Mouse (Mus musculus) intestine, postnatal 0 days (tissue): ENCODE results near the gene Sp110. TPM values are rescaled to one million over a fixed set of nuclear protein-coding genes. Genes with fewer than 3 reads are reported as not detected.
"Not testable (repeated sequence)": the region's sequence is repeated elsewhere in the genome, so short reads cannot be mapped to it uniquely, and the experiment has no call there.

Source experiments
- ATAC-seq: fragments of 200-750 bp; cut with Nextera tagmentation; 2 replicates; pipeline ENCODE4 v1.8.0; 2017; ENCODE audit warnings: mild to moderate bottlenecking, moderate TSS enrichment, moderate library complexity
- H3K27ac ChIP-seq: fragments of 300-500 bp; sonication (generic); 2 replicates; pipeline ENCODE4 v1.5.1; 2014; ENCODE audit warnings: mild to moderate bottlenecking, low read depth, low read length, moderate library complexity
- H3K27me3 ChIP-seq: fragments of 300-500 bp; sonication (generic); replicated peaks from 2 replicates; pipeline ENCODE4 v1.6.1; 2014; ENCODE audit warnings: low read length, mixed read lengths; ENCODE audit not compliant: control insufficient read depth, insufficient read depth
- H3K36me3 ChIP-seq: fragments of 300-500 bp; sonication (generic); 2 replicates; pipeline ENCODE4 v1.6.1; 2014; ENCODE audit warnings: mild to moderate bottlenecking, moderate library complexity; ENCODE audit not compliant: control insufficient read depth, insufficient read depth
- H3K4me1 ChIP-seq: fragments of 300-500 bp; sonication (generic); replicated peaks from 2 replicates; pipeline ENCODE4 v1.6.1; 2014; ENCODE audit warnings: antibody characterized with exemption, low read length, mixed read lengths; ENCODE audit not compliant: control insufficient read depth, insufficient read depth
- H3K4me2 ChIP-seq: fragments of 300-500 bp; sonication (generic); replicated peaks from 2 replicates; pipeline ENCODE4 v1.6.1; 2014; ENCODE audit warnings: low read depth, mild to moderate bottlenecking, moderate library complexity
- H3K4me3 ChIP-seq: fragments of 300-500 bp; sonication (generic); 2 replicates; pipeline ENCODE4 v1.5.1; 2014; ENCODE audit warnings: low read depth, low read length
- H3K9ac ChIP-seq: fragments of 300-500 bp; sonication (generic); 2 replicates; pipeline ENCODE4 v1.6.1; 2014; ENCODE audit warnings: mild to moderate bottlenecking, low read depth, low read length
- H3K9me3 ChIP-seq: fragments of 300-500 bp; sonication (generic); 2 replicates; pipeline ENCODE4 v1.6.1; 2016; ENCODE audit warnings: mixed run types; ENCODE audit not compliant: control insufficient read depth
- WGBS: fragments of 180-500 bp; shearing (Covaris S2); extraction: QIAGEN DNeasy Blood & Tissue Kit; methylation state at CpG from one replicate; pipeline ENCODE4 v1.1.7; 2014; 5-methylcytosine and 5-hydroxymethylcytosine counted together
- polyA plus RNA-seq: library from polyadenylated mRNA; unstranded; fragments of >200 nt; fragmentation: Nextera tagmentation; extraction: Ambion mirVana; gene quantifications from 2 replicates; pipeline ENCODE4 v1.2.1, GENCODE M21; 2015

Sp110 gene
- polyA plus RNA-seq, 1 experiment from 2014 or later = 0.91 TPM

GRCm38 (mm10) chr1:85578372-85579010, 20.1 kb downstream of the Sp110 start:
- not testable (repeated sequence) for ATAC-seq

DNA sequence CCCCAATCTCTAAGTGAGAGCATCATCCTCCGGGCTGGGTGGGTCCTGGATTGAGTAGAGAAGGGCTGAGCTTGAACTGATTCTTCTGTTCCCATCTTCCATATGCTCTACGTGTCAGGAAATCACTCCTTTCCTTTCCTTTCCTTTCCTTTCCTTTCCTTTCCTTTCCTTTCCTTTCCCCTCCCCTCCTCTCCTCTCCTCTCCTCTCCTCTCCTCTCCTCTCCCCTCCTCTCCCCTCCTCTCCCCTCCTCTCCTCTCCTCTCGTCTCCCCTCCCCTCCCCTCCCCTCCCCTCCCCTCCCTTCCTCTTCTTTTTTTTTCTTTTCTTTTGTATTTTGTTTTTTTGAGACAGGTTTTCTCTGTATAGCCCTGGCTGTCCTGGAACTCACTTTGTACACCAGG, 23.2 kb downstream of the Sp110 start, which contains the start of gene G530012D18Rik:
Gene G530012D18Rik (plus strand): TSS at position 301 of the 400 bp plus-strand sequence.
- not testable (repeated sequence) for H3K9me3 ChIP-seq, H3K9ac ChIP-seq, H3K4me1 ChIP-seq, ATAC-seq, H3K27me3 ChIP-seq, H3K36me3 ChIP-seq, H3K4me2 ChIP-seq, H3K4me3 ChIP-seq, H3K27ac ChIP-seq
- 62% methylated on average over 2 of the region's 3 CpGs for WGBS

More at GRCm38 (mm10) chr1:85578372-85579010, 20.1 kb downstream of the Sp110 start:
- H3K9ac ChIP-seq, H3K4me1 ChIP-seq, H3K9me3 ChIP-seq, H3K27ac ChIP-seq, H3K4me2 ChIP-seq, H3K27me3 ChIP-seq, H3K36me3 ChIP-seq, H3K4me3 ChIP-seq: not testable (repeated sequence)
- 52% methylated on average over 2 of the region's 3 CpGs for WGBS

- H3K27me3 ChIP-seq, H3K4me3 ChIP-seq, H3K4me1 ChIP-seq, H3K4me2 ChIP-seq, H3K9ac ChIP-seq, H3K9me3 ChIP-seq, H3K27ac ChIP-seq, ATAC-seq, H3K36me3 ChIP-seq: not testable (repeated sequence)
- WGBS = 72% methylated on average over 4 of the region's 4 CpGs
Observed at GRCm38 (mm10) chr1:85573554-85573953, 25.1 kb downstream of the Sp110 start.

DNA sequence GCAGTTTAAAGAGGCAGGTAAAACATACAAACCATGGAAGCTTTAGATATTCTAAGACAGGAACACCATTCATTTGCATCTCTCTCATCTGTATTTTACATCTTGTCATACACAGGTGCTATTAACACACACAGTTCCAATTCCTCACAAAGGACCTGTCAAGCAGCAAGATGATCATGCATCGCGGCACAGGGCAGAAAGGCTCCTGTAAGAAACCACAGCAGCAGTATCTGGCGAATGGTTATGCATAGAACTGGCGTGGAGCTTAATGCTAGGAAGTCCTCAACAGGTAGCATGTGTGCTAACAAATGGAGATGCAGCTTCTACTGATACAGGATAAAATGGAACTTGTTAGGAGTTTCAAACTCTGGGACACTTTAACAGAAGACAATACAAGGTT, 43.4 kb downstream of the Sp110 start:
- not testable (repeated sequence) for H3K4me2 ChIP-seq, H3K9ac ChIP-seq, H3K27me3 ChIP-seq, H3K27ac ChIP-seq, H3K9me3 ChIP-seq, ATAC-seq, H3K4me1 ChIP-seq, H3K4me3 ChIP-seq, H3K36me3 ChIP-seq
- WGBS = 81% methylated on average over 4 of the region's 4 CpGs

- H3K9me3 ChIP-seq, H3K4me2 ChIP-seq, H3K36me3 ChIP-seq, H3K4me3 ChIP-seq, H3K9ac ChIP-seq, H3K4me1 ChIP-seq, H3K27ac ChIP-seq, H3K27me3 ChIP-seq, ATAC-seq: not testable (repeated sequence)
Observed at GRCm38 (mm10) chr1:85546442-85546841, 52.2 kb downstream of the Sp110 start.

DNA sequence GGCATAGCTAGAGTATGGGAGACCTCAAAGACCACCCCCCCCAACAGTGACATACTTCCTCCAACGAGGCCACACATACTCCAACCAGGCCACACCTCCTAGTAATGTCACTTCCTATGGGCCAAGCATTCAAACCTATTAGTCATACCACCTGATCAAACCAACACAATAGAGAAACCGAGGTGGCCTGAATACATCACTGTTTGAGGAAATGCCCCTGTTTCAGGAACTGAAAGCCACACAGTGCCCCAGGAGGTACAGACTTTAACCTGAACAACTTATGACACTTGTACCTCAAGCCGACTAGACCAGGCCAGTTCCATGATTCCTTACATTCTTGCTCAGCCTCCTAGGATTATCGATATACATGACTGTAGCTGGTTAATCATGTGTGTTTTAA, 54.8 kb downstream of the Sp110 start:
- H3K36me3 ChIP-seq, H3K4me2 ChIP-seq, H3K27me3 ChIP-seq, H3K27ac ChIP-seq, H3K4me1 ChIP-seq, H3K4me3 ChIP-seq, H3K9me3 ChIP-seq, H3K9ac ChIP-seq, ATAC-seq: not testable (repeated sequence)
- WGBS = 76% methylated on average over 3 of the region's 4 CpGs

- 78% methylated on average over 13 of the region's 15 CpGs for WGBS
Observed at GRCm38 (mm10) chr1:85528451-85529110, 70.0 kb downstream of the Sp110 start.

More at GRCm38 (mm10) chr1:85528451-85529110, 70.0 kb downstream of the Sp110 start:
- H3K9ac ChIP-seq, H3K27ac ChIP-seq, H3K4me3 ChIP-seq, H3K36me3 ChIP-seq, H3K4me1 ChIP-seq, ATAC-seq, H3K27me3 ChIP-seq, H3K4me2 ChIP-seq, H3K9me3 ChIP-seq: not testable (repeated sequence)

Other genes starting within 250 kb of the Sp110 start
- not detected in 2 replicates for gene G530012D18Rik, start 23.1 kb downstream of the Sp110 start, polyA plus RNA-seq
- 1.6 and 1.8 TPM in 2 replicates for gene Sp140, start 1.6 kb upstream of the Sp110 start, polyA plus RNA-seq
- 4.2 and 6.2 TPM in 2 replicates for gene Sp100, start 51.2 kb upstream of the Sp110 start, polyA plus RNA-seq
- gene A630001G21Rik, start 179.8 kb upstream of the Sp110 start, polyA plus RNA-seq = 0.55 and 0.78 TPM in 2 replicates
- 33.8 and 36.6 TPM in 2 replicates for gene Cab39, start 194.6 kb upstream of the Sp110 start, polyA plus RNA-seq